Mouse (Mus musculus) olfactory bulb, adult 2 months (tissue): ENCODE results near the gene Ccdc183. TPM values are rescaled to one million over a fixed set of nuclear protein-coding genes. Genes with fewer than 3 reads are reported as not detected.

ENCODE experiments used
- H3K27ac ChIP-seq: fragments of 200-500 bp; 2 replicates; pipeline ENCODE4 v1.5.1; 2012; ENCODE audit warnings: low read depth, low read length; ENCODE audit not compliant: insufficient read depth
- H3K4me1 ChIP-seq: fragments of 200-500 bp; 2 replicates; pipeline ENCODE4 v1.6.1; 2012; ENCODE audit warnings: low read length; ENCODE audit not compliant: control insufficient read depth, insufficient read depth
- H3K4me3 ChIP-seq: fragments of 200-500 bp; 2 replicates; pipeline ENCODE4 v1.5.1; 2012; ENCODE audit warnings: mild to moderate bottlenecking, low read depth, low read length, moderate library complexity; ENCODE audit not compliant: insufficient read depth
- CTCF ChIP-seq: fragments of 200-500 bp; IDR thresholded peaks from 2 replicates; pipeline ENCODE4 v1.5.1; 2012; ENCODE audit warnings: low read depth, mild to moderate bottlenecking, low read length, moderate library complexity; ENCODE audit not compliant: insufficient read depth
- POLR2A ChIP-seq: fragments of 200-500 bp; IDR thresholded peaks from 2 replicates; pipeline ENCODE4 v1.6.1; 2012; ENCODE audit warnings: mild to moderate bottlenecking, low read depth, low read length, moderate library complexity; ENCODE audit not compliant: insufficient read depth
- WGBS: fragments of 180-500 bp; shearing (Covaris S2); methylation state at CpG from one replicate; pipeline ENCODE4 v1.1.7; 2018; 5-methylcytosine and 5-hydroxymethylcytosine counted together
- polyA plus RNA-seq: library from polyadenylated mRNA; stranded (reverse); fragments of >200 nt; gene quantifications from 2 replicates; pipeline ENCODE4 v1.2.4, GENCODE M21; 2012; ENCODE audit warnings: low replicate concordance; ENCODE audit not compliant: missing spikeins, insufficient read depth, insufficient read length

Gene Ccdc183
- polyA plus RNA-seq, 1 experiment: not detected

DNA sequence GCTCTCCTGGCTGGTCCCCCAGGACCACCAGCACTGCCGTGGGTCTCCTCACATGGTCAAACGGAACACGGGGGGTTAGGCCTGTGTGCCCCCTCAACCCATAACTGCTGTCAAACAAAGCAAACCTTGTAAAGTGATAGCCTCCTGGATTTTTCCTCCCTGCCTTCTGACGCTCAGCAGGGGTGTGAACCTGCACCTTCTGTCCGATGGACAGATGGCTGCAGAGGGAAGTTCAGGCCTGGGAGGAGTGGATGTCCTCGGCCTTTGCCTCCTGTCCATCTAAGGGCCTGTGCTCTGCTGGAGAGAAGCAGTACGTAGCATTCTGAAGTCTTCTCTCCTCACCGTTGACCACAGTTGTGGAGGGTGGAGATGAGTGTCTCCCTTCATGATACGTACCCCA lies 55.5 kb downstream of the Ccdc183 start:
- Histone ChIP-seq H3K4me3 (no peak overlapping the region), H3K4me1 (peaks cover 3% of the 10 kb centered on the region; the same call in 1 of the 2 replicates), H3K27ac (no peak overlapping the region)
- TF ChIP-seq POLR2A (no peak), CTCF (no peak)
- WGBS: 86% methylated on average over 9 of the region's 9 CpGs

DNA sequence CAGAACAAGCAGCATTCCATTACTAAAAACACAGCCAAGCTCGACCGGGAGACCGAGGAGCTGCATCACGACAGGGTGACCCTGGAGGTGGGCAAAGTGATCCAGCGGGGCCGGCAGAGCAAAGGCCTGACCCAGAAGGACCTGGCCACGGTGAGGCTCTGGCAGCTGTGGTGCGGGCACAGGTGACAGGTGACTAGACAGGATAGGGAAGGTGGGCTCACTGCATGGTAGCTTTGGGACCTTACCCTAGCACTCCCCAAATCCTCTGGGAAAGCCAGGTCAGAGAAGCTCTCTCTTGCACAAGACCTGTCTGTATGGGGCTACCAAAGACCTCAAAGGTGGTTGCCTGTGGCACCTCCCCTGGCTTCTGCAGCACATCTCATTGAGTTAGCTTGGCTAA lies 56.9 kb downstream of the Ccdc183 start:
- H3K4me3 ChIP-seq: no peak overlapping the region
- peaks cover 3% of the 10 kb centered on the region; the same call in 1 of the 2 replicates for H3K4me1 ChIP-seq
- TF ChIP-seq CTCF: no peak
- H3K27ac ChIP-seq: no peak overlapping the region
- 85% methylated on average over 8 of the region's 8 CpGs for WGBS

DNA sequence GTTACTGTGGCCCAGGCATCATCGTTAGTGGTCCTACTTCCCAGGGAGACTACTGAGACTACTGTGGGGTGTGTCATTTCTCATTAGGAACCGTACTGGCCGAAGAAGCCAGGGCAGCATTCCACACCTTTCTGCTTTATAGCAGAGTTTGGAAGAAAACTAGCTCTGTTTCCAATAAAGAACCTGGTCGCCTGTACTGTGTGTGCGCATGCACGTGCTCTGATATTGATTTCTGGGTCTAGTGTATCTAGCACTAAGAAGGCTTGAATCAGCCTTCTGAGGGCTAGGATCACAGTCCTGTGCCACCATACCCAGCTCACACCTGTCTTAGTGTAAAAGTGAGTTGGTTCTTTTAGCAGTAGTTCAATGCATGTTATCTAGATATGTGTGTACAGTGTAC lies 58.7 kb downstream of the Ccdc183 start:
- 34% methylated on average over 6 of the region's 6 CpGs for WGBS
- no peak overlapping the region for H3K4me3 ChIP-seq
- H3K4me1 ChIP-seq: peaks cover 3% of the 10 kb centered on the region; the same call in 1 of the 2 replicates
- H3K27ac ChIP-seq: no peak overlapping the region
- TF ChIP-seq POLR2A (no peak), CTCF (no peak)

Other genes with a start within 250 kb of the Ccdc183 start
- not detected in 2 replicates for gene Sapcd2, start 245.4 kb downstream of the Ccdc183 start, polyA plus RNA-seq
- not detected in 2 replicates for gene Entpd2, start 221.8 kb downstream of the Ccdc183 start, polyA plus RNA-seq
- gene Npdc1, start 218.3 kb downstream of the Ccdc183 start, polyA plus RNA-seq: not detected in 2 replicates
- gene Fut7, start 194.4 kb downstream of the Ccdc183 start, polyA plus RNA-seq: not detected in 2 replicates
- gene Abca2, start 189.0 kb downstream of the Ccdc183 start, polyA plus RNA-seq: not detected in 2 replicates
- not detected in 2 replicates for gene Clic3, start 160.8 kb downstream of the Ccdc183 start, polyA plus RNA-seq
- gene Paxx, start 156.6 kb downstream of the Ccdc183 start, polyA plus RNA-seq: not detected in 2 replicates
- 758 and 1,988 TPM in 2 replicates for gene Ptgds, start 147.6 kb downstream of the Ccdc183 start, polyA plus RNA-seq
- gene Lcn12, start 123.8 kb downstream of the Ccdc183 start, polyA plus RNA-seq: not detected in 2 replicates
- 706 TPM in 1 of 2 replicates, not detected in the other for gene Fbxw5, start 116.9 kb downstream of the Ccdc183 start, polyA plus RNA-seq
- not detected in 2 replicates for gene C8g, start 116.0 kb downstream of the Ccdc183 start, polyA plus RNA-seq
- not detected in 2 replicates for gene Traf2, start 70.7 kb downstream of the Ccdc183 start, polyA plus RNA-seq
- not detected in 2 replicates for gene Edf1, start 59.8 kb downstream of the Ccdc183 start, polyA plus RNA-seq
- not detected in 2 replicates for gene Mamdc4, start 42.8 kb downstream of the Ccdc183 start, polyA plus RNA-seq
- gene Phpt1, start 42.5 kb downstream of the Ccdc183 start, polyA plus RNA-seq: not detected in 2 replicates
- not detected in 2 replicates for gene Ajm1, start 35.9 kb downstream of the Ccdc183 start, polyA plus RNA-seq
- not detected in 2 replicates for gene Rabl6, start 9.2 kb downstream of the Ccdc183 start, polyA plus RNA-seq
- gene Tmem141, start 4.3 kb upstream of the Ccdc183 start, polyA plus RNA-seq: not detected in 2 replicates
- not detected in 2 replicates for gene Fcna, start 10.4 kb upstream of the Ccdc183 start, polyA plus RNA-seq
- gene Lcn8, start 35.4 kb upstream of the Ccdc183 start, polyA plus RNA-seq: not detected in 2 replicates
- gene Lcn5, start 40.3 kb upstream of the Ccdc183 start, polyA plus RNA-seq: not detected in 2 replicates
- not detected in 2 replicates for gene Lcn6, start 59.1 kb upstream of the Ccdc183 start, polyA plus RNA-seq
- not detected in 2 replicates for gene Lcn10, start 65.0 kb upstream of the Ccdc183 start, polyA plus RNA-seq
- not detected in 2 replicates for gene Obp2a, start 82.4 kb upstream of the Ccdc183 start, polyA plus RNA-seq
- not detected in 2 replicates for gene Bmyc, start 89.1 kb upstream of the Ccdc183 start, polyA plus RNA-seq
- gene Obp2b, start 119.3 kb upstream of the Ccdc183 start, polyA plus RNA-seq: not detected in 2 replicates
- not detected in 2 replicates for gene Lcn3, start 147.9 kb upstream of the Ccdc183 start, polyA plus RNA-seq
- gene Lcn11, start 159.3 kb upstream of the Ccdc183 start, polyA plus RNA-seq: not detected in 2 replicates
- not detected in 2 replicates for gene Gm13539, start 164.6 kb upstream of the Ccdc183 start, polyA plus RNA-seq
- gene Glt6d1, start 198.2 kb upstream of the Ccdc183 start, polyA plus RNA-seq: not detected in 2 replicates
- gene Lcn9, start 205.5 kb upstream of the Ccdc183 start, polyA plus RNA-seq: not detected in 2 replicates
- not detected in 2 replicates for gene Sohlh1, start 229.6 kb upstream of the Ccdc183 start, polyA plus RNA-seq
- gene Kcnt1, start 246.1 kb upstream of the Ccdc183 start, polyA plus RNA-seq: 206 and 256 TPM in 2 replicates